Mouse (Mus musculus): ENCODE data around the gene Mon1b. TPM values are rescaled to one million over a fixed set of nuclear protein-coding genes. Genes with fewer than 3 reads are reported as not detected.

Mon1b gene
- polyA plus RNA-seq, 1 experiment from 2014 or later, result 5.6 TPM

GRCm38 (mm10) chr8:113653151-113653550 is 17.8 kb downstream of the Mon1b start:
- no peak overlapping the region for H3K4me2 ChIP-seq (replicated peaks)
- no peak overlapping the region for H3K9ac ChIP-seq
- H3K36me3 ChIP-seq, result no peaks in the 10 kb centered on the region
- no peak overlapping the region for H3K4me3 ChIP-seq
- H3K4me1 ChIP-seq, result no peaks in the 10 kb centered on the region
- H3K27me3 ChIP-seq, result peaks cover 25% of the 10 kb centered on the region
- ATAC-seq (ENCODE audit: low FRiP score, low read depth), result no peak
- H3K27ac ChIP-seq, result no peak overlapping the region
- WGBS, result 61% methylated on average over 4 of the region's 4 CpGs
- no peaks in the 10 kb centered on the region for H3K9me3 ChIP-seq

GRCm38 (mm10) chr8:113656154-113656553 is 20.8 kb downstream of the Mon1b start:
- WGBS, result 95% methylated on average over 5 of the region's 5 CpGs
- no peak overlapping the region for H3K9ac ChIP-seq
- no peak overlapping the region for H3K4me3 ChIP-seq
- no peaks in the 10 kb centered on the region for H3K36me3 ChIP-seq
- no peaks in the 10 kb centered on the region for H3K4me1 ChIP-seq
- peaks cover 26% of the 10 kb centered on the region for H3K27me3 ChIP-seq
- H3K4me2 ChIP-seq (replicated peaks), result no peak overlapping the region
- no peak overlapping the region for H3K27ac ChIP-seq
- ATAC-seq (ENCODE audit: low FRiP score, low read depth), result no peak
- H3K9me3 ChIP-seq, result no peaks in the 10 kb centered on the region

GRCm38 (mm10) chr8:113656681-113657298 is 21.4 kb downstream of the Mon1b start:
- no peak for ATAC-seq (ENCODE audit: low FRiP score, low read depth)
- H3K9ac ChIP-seq, result no peak overlapping the region
- no peak overlapping the region for H3K27ac ChIP-seq
- H3K27me3 ChIP-seq, result peaks cover 21% of the 10 kb centered on the region
- no peaks in the 10 kb centered on the region for H3K36me3 ChIP-seq
- H3K9me3 ChIP-seq, result no peaks in the 10 kb centered on the region
- WGBS, result 79% methylated on average over 11 of the region's 11 CpGs
- H3K4me1 ChIP-seq, result no peaks in the 10 kb centered on the region
- no peak overlapping the region for H3K4me3 ChIP-seq
- H3K4me2 ChIP-seq (replicated peaks), result no peak overlapping the region

GRCm38 (mm10) chr8:113660128-113660527 is 24.7 kb downstream of the Mon1b start:
- Histone ChIP-seq H3K4me2 (replicated peaks) (no peak overlapping the region), H3K27ac (no peak overlapping the region), H3K27me3 (peaks cover 15% of the 10 kb centered on the region), H3K4me1 (peaks cover 5% of the 10 kb centered on the region; the same call in 1 of the 2 replicates), H3K9me3 (no peaks in the 10 kb centered on the region), H3K9ac (no peak overlapping the region), H3K4me3 (no peak overlapping the region), H3K36me3 (no peaks in the 10 kb centered on the region)
- WGBS, result 93% methylated on average over 1 of the region's 1 CpGs
- no peak for ATAC-seq (ENCODE audit: low FRiP score, low read depth)

- Histone ChIP-seq H3K9ac (no peak overlapping the region), H3K4me1 (peaks cover 24% of the 10 kb centered on the region), H3K9me3 (no peaks in the 10 kb centered on the region), H3K4me3 (no peak overlapping the region), H3K27ac (no peak overlapping the region), H3K36me3 (no peaks in the 10 kb centered on the region), H3K4me2 (replicated peaks) (no peak overlapping the region), H3K27me3 (peaks cover 39% of the 10 kb centered on the region)
- peak; percentile 77; the same call in 1 of the 2 replicates for ATAC-seq (ENCODE audit: low FRiP score, low read depth)
- 5% methylated on average over 2 of the region's 2 CpGs for WGBS
These were observed 29.2 kb downstream of the Mon1b start for GRCm38 (mm10) chr8:113664544-113664943.

GRCm38 (mm10) chr8:113665036-113665435 is 29.6 kb downstream of the Mon1b start:
- H3K4me3 ChIP-seq, result no peak overlapping the region
- peaks cover 24% of the 10 kb centered on the region for H3K4me1 ChIP-seq
- peak; percentile 14; the same call in 1 of the 2 replicates for ATAC-seq (ENCODE audit: low FRiP score, low read depth)
- no peaks in the 10 kb centered on the region for H3K9me3 ChIP-seq
- H3K27me3 ChIP-seq, result peaks cover 44% of the 10 kb centered on the region
- no peak overlapping the region for H3K4me2 ChIP-seq (replicated peaks)
- no peak overlapping the region for H3K27ac ChIP-seq
- H3K9ac ChIP-seq, result no peak overlapping the region
- no peaks in the 10 kb centered on the region for H3K36me3 ChIP-seq
- WGBS, result 71% methylated on average over 4 of the region's 4 CpGs

GRCm38 (mm10) chr8:113665951-113666350 is 30.6 kb downstream of the Mon1b start:
- Histone ChIP-seq H3K27ac (no peak overlapping the region; the same call in 1 of the 2 replicates), H3K4me1 (peaks cover 24% of the 10 kb centered on the region), H3K4me3 (no peak overlapping the region), H3K4me2 (replicated peaks) (no peak overlapping the region), H3K36me3 (no peaks in the 10 kb centered on the region), H3K9ac (no peak overlapping the region), H3K9me3 (no peaks in the 10 kb centered on the region), H3K27me3 (peaks cover 51% of the 10 kb centered on the region)
- peak; percentile 37; the same call in 1 of the 2 replicates for ATAC-seq (ENCODE audit: low FRiP score, low read depth)
- 34% methylated on average over 8 of the region's 8 CpGs for WGBS

- no peaks in the 10 kb centered on the region for H3K9me3 ChIP-seq
- H3K4me1 ChIP-seq, result peaks cover 24% of the 10 kb centered on the region
- no peak overlapping the region for H3K4me3 ChIP-seq
- ATAC-seq (ENCODE audit: low FRiP score, low read depth), result no peak
- WGBS, result 31% methylated on average over 16 of the region's 16 CpGs
- H3K36me3 ChIP-seq, result no peaks in the 10 kb centered on the region
- H3K27ac ChIP-seq, result no peak overlapping the region
- H3K27me3 ChIP-seq, result peaks cover 49% of the 10 kb centered on the region
- H3K9ac ChIP-seq, result no peak overlapping the region
- no peak overlapping the region for H3K4me2 ChIP-seq (replicated peaks)
These were observed 31.5 kb downstream of the Mon1b start for GRCm38 (mm10) chr8:113666714-113667432.

GRCm38 (mm10) chr8:113669924-113670323 is 34.5 kb downstream of the Mon1b start:
- Histone ChIP-seq H3K27ac (no peak overlapping the region), H3K9ac (no peak overlapping the region), H3K36me3 (no peaks in the 10 kb centered on the region), H3K4me2 (replicated peaks) (no peak overlapping the region), H3K9me3 (no peaks in the 10 kb centered on the region), H3K4me3 (no peak overlapping the region), H3K27me3 (peaks cover 60% of the 10 kb centered on the region), H3K4me1 (peaks cover 29% of the 10 kb centered on the region)
- 64% methylated on average over 10 of the region's 10 CpGs for WGBS
- ATAC-seq (ENCODE audit: low FRiP score, low read depth), result no peak

GRCm38 (mm10) chr8:113672599-113673255 is 37.3 kb downstream of the Mon1b start:
- no peak for ATAC-seq (ENCODE audit: low FRiP score, low read depth)
- no peak overlapping the region for H3K4me2 ChIP-seq (replicated peaks)

GRCm38 (mm10) chr8:113673300-113673699 is 37.9 kb downstream of the Mon1b start:
- no peak overlapping the region for H3K27ac ChIP-seq
- H3K4me1 ChIP-seq, result peaks cover 8% of the 10 kb centered on the region
- no peaks in the 10 kb centered on the region for H3K36me3 ChIP-seq
- no peak for ATAC-seq (ENCODE audit: low FRiP score, low read depth)
- H3K27me3 ChIP-seq, result peaks cover 43% of the 10 kb centered on the region
- H3K9ac ChIP-seq, result no peak overlapping the region
- 41% methylated on average over 3 of the region's 3 CpGs for WGBS
- no peak overlapping the region for H3K4me3 ChIP-seq
- no peak overlapping the region for H3K4me2 ChIP-seq (replicated peaks)
- H3K9me3 ChIP-seq, result no peaks in the 10 kb centered on the region

More at GRCm38 (mm10) chr8:113672599-113673255, 37.3 kb downstream of the Mon1b start:
- Histone ChIP-seq H3K9ac (no peak overlapping the region), H3K36me3 (no peaks in the 10 kb centered on the region), H3K4me1 (peaks cover 8% of the 10 kb centered on the region), H3K27ac (no peak overlapping the region), H3K27me3 (peaks cover 49% of the 10 kb centered on the region), H3K4me3 (no peak overlapping the region), H3K9me3 (no peaks in the 10 kb centered on the region)
- WGBS, result 48% methylated on average over 11 of the region's 11 CpGs

- peaks cover 8% of the 10 kb centered on the region for H3K4me1 ChIP-seq
- peaks cover 44% of the 10 kb centered on the region for H3K27me3 ChIP-seq
- H3K36me3 ChIP-seq, result no peaks in the 10 kb centered on the region
- 77% methylated on average over 3 of the region's 3 CpGs for WGBS
- H3K4me2 ChIP-seq (replicated peaks), result no peak overlapping the region
- no peak overlapping the region for H3K27ac ChIP-seq
- no peak overlapping the region for H3K4me3 ChIP-seq
- H3K9ac ChIP-seq, result no peak overlapping the region
- no peaks in the 10 kb centered on the region for H3K9me3 ChIP-seq
- no peak for ATAC-seq (ENCODE audit: low FRiP score, low read depth)
These were observed 39.2 kb downstream of the Mon1b start for GRCm38 (mm10) chr8:113674611-113675010.
